Mouse (Mus musculus) lung, postnatal 0 days (tissue): ENCODE data around the gene Ddx51.

Source experiments
- CTCF ChIP-seq: IDR thresholded peaks from 2 replicates; pipeline ENCODE4 v1.5.1; 2016; ENCODE audit warnings: antibody characterized with exemption, mild to moderate bottlenecking
- EP300 ChIP-seq: IDR thresholded peaks from 2 replicates; pipeline ENCODE4 v1.6.1; 2016; ENCODE audit warnings: antibody characterized with exemption, mild to moderate bottlenecking, control low read depth

DNA sequence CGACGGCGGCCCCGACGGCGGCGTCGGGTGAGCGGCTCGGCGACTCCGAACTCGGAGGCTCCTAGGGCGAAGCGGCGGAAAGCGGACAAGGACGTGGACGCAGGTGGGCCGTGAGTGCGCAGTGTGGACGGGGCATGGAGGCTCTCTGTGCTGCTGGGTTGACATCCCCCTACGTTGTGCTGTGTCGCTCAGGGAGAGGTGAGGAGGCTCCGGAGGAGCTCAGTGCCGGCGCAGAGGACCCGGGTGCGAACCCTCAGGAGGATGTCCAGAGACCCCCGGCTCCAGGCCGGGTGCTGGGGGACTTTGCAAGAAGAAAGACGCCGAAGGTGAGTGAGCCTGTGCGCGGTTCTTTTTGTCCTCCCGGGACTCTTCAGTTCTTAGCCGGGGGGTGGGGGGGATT, 435 bp downstream of the Ddx51 start:
- TF ChIP-seq EP300 (no peak), CTCF (no peak)
